15 mouse cellular contexts compared by ENCODE assay signal in genomic region chr16:44496971-44497464, GRCm38 (mm10).
DNase-seq lines count a peak whose midpoint lies in the region; ATAC-seq and TF ChIP-seq lines count a peak whose summit lies in the region.
"Had no signal": no experiment of that assay in that cellular context is flagged by ENCODE, and none has a peak within 500 bp of the region (broad histone marks: within the 10 kb centered on the region; RNA-seq: fewer than 3 reads in every experiment).

No protein-coding gene starts in this region.

- H3K9ac ChIP-seq in hindbrain, embryonic 13.5 days: 0 out of 2 replicates have a peak overlapping the region, but pooled peaks have one; percentile 24
- H3K9ac ChIP-seq in hindbrain, postnatal 0 days (replicated peaks; ENCODE audit: low read length): no peak overlapping the region
- no peak overlapping the region for H3K9ac ChIP-seq in limb, embryonic 15.5 days
- H3K9ac ChIP-seq: heart, embryonic 12.5 days; liver, postnatal 0 days had no signal

- no peak for TF ChIP-seq CTCF in hindbrain, postnatal 0 days (IDR thresholded peaks at IDR 0.05; ENCODE audit: low read depth)
- no peak for TF ChIP-seq CTCF in layer of hippocampus, adult 2 months (conservative IDR thresholded peaks at IDR 0.05)

- peak; percentile 11 to 15 for DNase-seq in cerebellum, postnatal 10 days
- DNase-seq in cerebellum, adult 8-10 months: no peak
- DNase-seq in hindbrain, postnatal 0 days (ENCODE audit: low spot score): no peak
- no peak for DNase-seq in layer of hippocampus, postnatal 10 days (ENCODE audit: low spot score in 2 of 2)
- DNase-seq in layer of hippocampus, adult 2 months (ENCODE audit: low spot score in 2 of 2): no peak
- DNase-seq: adrenal gland, postnatal 14 days; cerebellum, adult 11-12 months; kidney, adult 8-10 months; liver, postnatal 0 days; lung, postnatal 14 days had no signal

- 80% methylated on average over 15 of the region's 15 CpGs for WGBS in hindbrain, embryonic 13.5 days
- 72% methylated on average over 15 of the region's 15 CpGs for WGBS in hindbrain, postnatal 0 days
- WGBS in limb, embryonic 15.5 days: 59% methylated on average over 15 of the region's 15 CpGs

- H3K4me2 ChIP-seq in hindbrain, embryonic 13.5 days: no peak overlapping the region
- H3K4me2 ChIP-seq in hindbrain, postnatal 0 days (ENCODE audit: low read depth, low read length): no peak overlapping the region
- no peak overlapping the region for H3K4me2 ChIP-seq in limb, embryonic 15.5 days
- H3K4me2 ChIP-seq: heart, embryonic 12.5 days had no signal

- no peaks in the 10 kb centered on the region for H3K9me3 ChIP-seq in hindbrain, embryonic 13.5 days
- no peaks in the 10 kb centered on the region for H3K9me3 ChIP-seq in hindbrain, postnatal 0 days (ENCODE audit: low read length)
- H3K9me3 ChIP-seq in limb, embryonic 15.5 days: no peaks in the 10 kb centered on the region

- H3K36me3 ChIP-seq in hindbrain, embryonic 13.5 days: peaks cover 46% of the 10 kb centered on the region
- H3K36me3 ChIP-seq in hindbrain, postnatal 0 days (ENCODE audit: insufficient read depth, low read length): peaks cover 31% of the 10 kb centered on the region; the same call in 1 of the 2 replicates
- peaks cover 91% of the 10 kb centered on the region for H3K36me3 ChIP-seq in limb, embryonic 15.5 days

- no peak for ATAC-seq in hindbrain, embryonic 13.5 days (ENCODE audit: low FRiP score)
- ATAC-seq in hindbrain, postnatal 0 days: no peak
- peak; percentile 74 for ATAC-seq in activated CD4-positive, CD25-positive, alpha-beta regulatory T cell, adult 4 months
- ATAC-seq in limb, embryonic 15.5 days (ENCODE audit: insufficient number of reproducible peaks, low FRiP score, low TSS enrichment, low read depth): no peak
- ATAC-seq: liver, postnatal 0 days had no signal

- peak overlapping the region; percentile 58; the same call in 1 of the 2 replicates for H3K27ac ChIP-seq in hindbrain, embryonic 13.5 days
- no peak overlapping the region; the same call in 1 of the 2 replicates for H3K27ac ChIP-seq in hindbrain, postnatal 0 days
- H3K27ac ChIP-seq in limb, embryonic 15.5 days: peak overlapping the region; percentile 65
- H3K27ac ChIP-seq in layer of hippocampus, adult 2 months: no peak overlapping the region
- H3K27ac ChIP-seq: left cerebral cortex, adult 2 months had no signal

- no peak overlapping the region for H3K4me3 ChIP-seq in hindbrain, embryonic 13.5 days
- H3K4me3 ChIP-seq in hindbrain, postnatal 0 days (ENCODE audit: low read length): no peak overlapping the region
- no peak overlapping the region for H3K4me3 ChIP-seq in limb, embryonic 15.5 days
- H3K4me3 ChIP-seq in layer of hippocampus, adult 2 months: no peak overlapping the region
- H3K4me3 ChIP-seq: heart, embryonic 12.5 days; left cerebral cortex, adult 2 months had no signal

- H3K27me3 ChIP-seq in hindbrain, embryonic 13.5 days: no peaks in the 10 kb centered on the region
- no peaks in the 10 kb centered on the region for H3K27me3 ChIP-seq in hindbrain, postnatal 0 days (ENCODE audit: insufficient read depth, low read length)
- H3K27me3 ChIP-seq in limb, embryonic 15.5 days: no peaks in the 10 kb centered on the region
- H3K27me3 ChIP-seq: heart, embryonic 12.5 days had no signal

- peaks cover 38% of the 10 kb centered on the region for H3K4me1 ChIP-seq in hindbrain, embryonic 13.5 days (replicated peaks)
- 0 out of 2 replicates have a peak, but pooled peaks cover 3% of the 10 kb centered on the region for H3K4me1 ChIP-seq in hindbrain, postnatal 0 days (ENCODE audit: insufficient read depth, low read length)
- H3K4me1 ChIP-seq in limb, embryonic 15.5 days: peaks cover 35% of the 10 kb centered on the region

Comparison
In these comparisons a context has a peak if more than half of its experiments do, and no peak if none do; other contexts are left out.
1. DNase-seq: peak in cerebellum, postnatal 10 days (2 of 2); none in cerebellum, adult 8-10 months (single experiment), hindbrain, postnatal 0 days (single experiment), layer of hippocampus, postnatal 10 days (0 of 2) and layer of hippocampus, adult 2 months (0 of 2).
2. H3K27ac ChIP-seq: peak in hindbrain, embryonic 13.5 days (single experiment) and limb, embryonic 15.5 days (single experiment); none in hindbrain, postnatal 0 days (single experiment) and layer of hippocampus, adult 2 months (single experiment).